Mouse (Mus musculus) midbrain, embryonic 16.5 days (tissue): ENCODE measurements at regions not wholly inside any gene's neighbourhood (a gene's known extent, or its start where the extent isn't known, plus 50 kb on each side); places are given as distances from the start of the nearest gene placed in this dataset.

Experiments used
- ATAC-seq: fragments of 200-750 bp; cut with Nextera tagmentation; 2 replicates; pipeline ENCODE4 v1.8.0; 2017; ENCODE audit warnings: moderate TSS enrichment
- H3K27ac ChIP-seq: fragments of 300-500 bp; sonication (generic); 2 replicates; pipeline ENCODE4 v1.5.1; 2014; ENCODE audit warnings: mild to moderate bottlenecking, low read length, mixed read lengths
- H3K27me3 ChIP-seq: fragments of 300-500 bp; sonication (generic); 2 replicates; pipeline ENCODE4 v1.6.1; 2014; ENCODE audit warnings: low read depth, low read length, mixed read lengths; ENCODE audit not compliant: control insufficient read depth, insufficient read depth
- H3K36me3 ChIP-seq: fragments of 300-500 bp; sonication (generic); 2 replicates; pipeline ENCODE4 v1.6.1; 2014; ENCODE audit warnings: mild to moderate bottlenecking, low read length, moderate library complexity, mixed read lengths; ENCODE audit not compliant: control insufficient read depth, insufficient read depth
- H3K4me1 ChIP-seq: fragments of 300-500 bp; sonication (generic); 2 replicates; pipeline ENCODE4 v1.6.1; 2014; ENCODE audit warnings: mild to moderate bottlenecking, low read length, mixed read lengths; ENCODE audit not compliant: control insufficient read depth, insufficient read depth
- H3K4me2 ChIP-seq: fragments of 300-500 bp; sonication (generic); 2 replicates; pipeline ENCODE4 v1.6.1; 2014; ENCODE audit warnings: mild to moderate bottlenecking, low read length, mixed read lengths
- H3K4me3 ChIP-seq: fragments of 300-500 bp; sonication (generic); 2 replicates; pipeline ENCODE4 v1.5.1; 2014; ENCODE audit warnings: low read depth, mild to moderate bottlenecking, low read length, moderate library complexity, mixed read lengths
- H3K9ac ChIP-seq: fragments of 300-500 bp; sonication (generic); 2 replicates; pipeline ENCODE4 v1.6.1; 2014; ENCODE audit warnings: low read depth, low read length, mixed read lengths
- H3K9me3 ChIP-seq: fragments of 300-500 bp; sonication (generic); replicated peaks from 2 replicates; pipeline ENCODE4 v1.6.1; 2014; ENCODE audit warnings: mild to moderate bottlenecking, low read length, mixed read lengths; ENCODE audit not compliant: control insufficient read depth, poor library complexity, severe bottlenecking
- WGBS: fragments of 180-500 bp; shearing (Covaris S2); extraction: QIAGEN DNeasy Blood & Tissue Kit; methylation state at CpG from one replicate; pipeline ENCODE4 v1.1.7; 2014; 5-methylcytosine and 5-hydroxymethylcytosine counted together

DNA sequence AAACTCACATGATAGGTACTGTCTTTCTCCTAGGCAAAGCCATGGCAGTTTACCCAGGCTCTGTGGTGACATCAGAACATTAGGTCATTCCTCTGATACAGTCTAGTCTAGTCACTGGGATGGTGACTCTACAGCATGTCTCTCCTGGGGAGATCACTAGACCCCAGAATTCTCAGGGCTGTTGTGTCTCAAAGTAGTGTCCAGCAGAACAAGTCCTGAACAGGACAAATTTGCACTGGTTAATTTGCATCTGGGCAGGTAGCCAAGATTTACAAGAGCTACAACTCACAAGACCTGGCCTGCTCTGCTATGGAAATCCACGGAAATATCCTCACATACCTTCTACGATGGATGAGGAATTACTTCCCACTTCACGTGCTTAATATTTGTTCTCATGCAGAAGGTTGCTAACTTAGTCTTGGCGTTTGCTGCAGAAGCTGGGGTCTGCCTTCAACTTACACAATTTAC is 88.2 kb upstream of the Cerkl start:
- no peak overlapping the region for H3K27ac ChIP-seq
- no peaks in the 10 kb centered on the region for H3K4me1 ChIP-seq
- H3K9ac ChIP-seq, result no peak overlapping the region
- 86% methylated on average over 4 of the region's 4 CpGs for WGBS
- H3K27me3 ChIP-seq, result no peaks in the 10 kb centered on the region
- no peaks in the 10 kb centered on the region for H3K36me3 ChIP-seq
- ATAC-seq, result no peak
- no peak overlapping the region for H3K4me2 ChIP-seq
- H3K4me3 ChIP-seq, result no peak overlapping the region
- no peaks in the 10 kb centered on the region for H3K9me3 ChIP-seq

DNA sequence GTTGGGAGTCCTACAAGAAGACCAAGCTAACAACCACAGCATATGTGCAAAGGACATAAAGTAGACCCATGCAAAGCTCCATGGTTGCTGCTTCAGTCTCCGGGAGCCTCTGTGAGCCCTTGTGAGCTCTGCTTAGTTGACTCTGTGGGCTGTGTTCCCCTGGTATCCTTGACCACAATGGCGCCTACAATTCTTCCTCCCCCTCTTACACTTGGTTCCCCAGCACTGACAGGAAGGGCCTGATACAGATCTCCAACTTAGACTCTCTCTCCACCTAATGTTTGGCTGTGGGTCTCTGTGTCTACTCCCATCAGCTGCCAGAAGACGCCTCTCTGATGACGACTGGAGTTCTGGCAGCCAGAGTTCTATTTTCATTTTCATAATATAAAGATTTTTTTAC is 88.9 kb upstream of the Itprid2 start:
- Histone ChIP-seq H3K27ac (no peak overlapping the region), H3K9me3 (no peaks in the 10 kb centered on the region), H3K9ac (no peak overlapping the region), H3K4me1 (no peaks in the 10 kb centered on the region), H3K4me3 (no peak overlapping the region), H3K36me3 (no peaks in the 10 kb centered on the region), H3K27me3 (no peaks in the 10 kb centered on the region), H3K4me2 (no peak overlapping the region)
- ATAC-seq, result no peak
- WGBS, result 94% methylated on average over 4 of the region's 4 CpGs

DNA sequence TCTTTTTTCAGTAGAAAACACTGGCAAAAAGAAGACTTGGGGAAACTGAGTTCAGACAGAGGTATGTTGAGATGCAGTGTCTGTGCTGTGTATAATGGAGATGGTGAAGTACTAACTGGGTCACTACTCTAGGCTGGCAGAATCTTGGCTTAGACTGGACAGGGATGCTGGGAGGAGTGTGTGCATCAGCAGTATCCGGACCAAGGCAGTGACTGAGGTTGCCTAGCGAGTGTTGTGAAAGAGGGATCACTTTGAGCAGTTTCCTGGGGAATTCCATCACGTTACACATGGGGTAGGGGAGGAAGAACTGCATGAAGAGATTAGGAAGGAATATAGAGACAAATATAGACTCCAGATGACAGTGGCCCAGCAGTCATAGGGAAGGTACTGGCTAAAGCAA is 87.9 kb upstream of the Itprid2 start:
- no peak overlapping the region for H3K4me2 ChIP-seq
- no peak for ATAC-seq
- 76% methylated on average over 3 of the region's 3 CpGs for whole genome bisulfite sequencing
- no peaks in the 10 kb centered on the region for H3K36me3 ChIP-seq
- H3K4me3 ChIP-seq, result no peak overlapping the region
- no peak overlapping the region for H3K27ac ChIP-seq
- H3K9ac ChIP-seq, result no peak overlapping the region
- no peaks in the 10 kb centered on the region for H3K4me1 ChIP-seq
- H3K9me3 ChIP-seq, result no peaks in the 10 kb centered on the region
- no peaks in the 10 kb centered on the region for H3K27me3 ChIP-seq

DNA sequence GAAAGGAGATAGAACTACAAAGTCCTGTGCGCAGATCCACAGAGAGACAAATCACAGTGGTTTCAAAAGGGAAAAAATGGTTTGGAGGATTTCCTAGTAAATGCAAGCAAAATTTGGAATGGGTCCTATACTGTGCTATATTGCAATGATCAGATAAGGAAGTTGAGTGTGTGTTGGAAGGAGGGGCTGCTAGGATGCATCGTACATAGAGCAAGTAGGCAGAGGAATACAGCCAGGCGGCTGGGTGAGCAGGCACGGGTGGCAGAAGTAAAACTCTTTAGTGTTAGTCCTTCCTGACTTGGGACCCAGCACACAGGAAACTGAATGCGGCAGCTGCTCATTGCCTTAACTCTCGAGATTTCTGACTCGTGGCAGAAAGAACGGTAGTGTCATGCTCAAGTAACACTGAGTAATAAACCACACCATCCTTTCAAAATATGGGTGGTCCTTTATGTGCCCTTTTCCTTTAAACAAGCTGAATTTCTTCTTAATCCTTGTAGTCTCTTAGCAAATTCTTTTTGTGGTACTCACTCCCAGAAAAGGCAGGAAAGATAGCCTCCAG is 87.0 kb upstream of the Itprid2 start:
- WGBS, result 84% methylated on average over 8 of the region's 8 CpGs
- no peak overlapping the region for H3K4me3 ChIP-seq
- H3K4me1 ChIP-seq, result no peaks in the 10 kb centered on the region
- ATAC-seq, result no peak
- H3K36me3 ChIP-seq, result no peaks in the 10 kb centered on the region
- no peak overlapping the region for H3K9ac ChIP-seq
- no peak overlapping the region for H3K4me2 ChIP-seq
- no peak overlapping the region for H3K27ac ChIP-seq
- H3K27me3 ChIP-seq, result no peaks in the 10 kb centered on the region
- H3K9me3 ChIP-seq, result no peaks in the 10 kb centered on the region

DNA sequence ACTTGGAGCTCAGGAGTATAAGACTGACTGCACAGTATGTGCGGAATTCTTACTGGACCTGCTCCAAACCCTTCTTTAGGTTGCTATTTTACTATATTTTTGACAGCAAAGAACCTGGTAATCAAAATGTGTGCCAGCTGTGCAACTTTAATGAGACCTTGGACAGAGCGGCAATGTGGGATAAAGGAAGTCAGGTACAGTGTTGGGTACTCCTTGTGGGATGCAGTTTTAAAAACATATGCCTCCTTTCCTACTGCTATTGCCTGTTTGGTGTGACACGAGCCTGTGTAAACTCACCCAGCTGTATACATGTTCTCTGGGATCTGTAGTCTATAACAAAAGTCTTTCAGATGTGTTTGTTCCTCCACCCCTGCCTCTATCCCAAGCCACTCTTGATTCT is 85.4 kb upstream of the Itprid2 start:
- H3K27ac ChIP-seq, result no peak overlapping the region
- no peaks in the 10 kb centered on the region for H3K27me3 ChIP-seq
- H3K9me3 ChIP-seq, result no peaks in the 10 kb centered on the region
- 89% methylated on average over 3 of the region's 3 CpGs for WGBS
- H3K4me2 ChIP-seq, result no peak overlapping the region
- no peaks in the 10 kb centered on the region for H3K36me3 ChIP-seq
- no peak overlapping the region for H3K9ac ChIP-seq
- no peak for ATAC-seq
- no peak overlapping the region for H3K4me3 ChIP-seq
- H3K4me1 ChIP-seq, result no peaks in the 10 kb centered on the region

DNA sequence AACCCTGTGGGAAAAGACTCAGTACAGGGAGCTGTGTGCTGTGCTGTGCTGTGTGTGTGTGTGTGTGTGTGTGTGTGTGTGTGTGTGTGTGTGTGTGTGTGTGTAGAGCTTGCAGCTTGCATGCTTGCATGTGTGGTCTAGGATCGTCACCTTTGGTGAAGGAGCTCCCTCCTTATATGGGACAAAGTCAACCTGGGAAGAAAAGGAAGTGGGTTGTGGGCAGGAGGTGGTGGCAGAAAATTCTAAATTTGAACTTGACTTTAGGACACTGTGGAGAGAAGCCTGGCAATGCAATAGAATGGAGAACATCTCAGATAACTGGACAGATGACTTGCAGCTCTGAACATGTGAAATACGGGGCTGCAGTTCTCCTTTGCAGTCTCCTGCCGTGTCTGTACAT is 84.7 kb upstream of the Itprid2 start:
- H3K27ac ChIP-seq, result no peak overlapping the region
- H3K4me2 ChIP-seq, result no peak overlapping the region
- H3K4me1 ChIP-seq, result no peaks in the 10 kb centered on the region
- H3K36me3 ChIP-seq, result no peaks in the 10 kb centered on the region
- ATAC-seq, result no peak
- H3K4me3 ChIP-seq, result no peak overlapping the region
- H3K27me3 ChIP-seq, result no peaks in the 10 kb centered on the region
- no peaks in the 10 kb centered on the region for H3K9me3 ChIP-seq
- WGBS, result 95% methylated on average over 3 of the region's 3 CpGs
- H3K9ac ChIP-seq, result no peak overlapping the region

DNA sequence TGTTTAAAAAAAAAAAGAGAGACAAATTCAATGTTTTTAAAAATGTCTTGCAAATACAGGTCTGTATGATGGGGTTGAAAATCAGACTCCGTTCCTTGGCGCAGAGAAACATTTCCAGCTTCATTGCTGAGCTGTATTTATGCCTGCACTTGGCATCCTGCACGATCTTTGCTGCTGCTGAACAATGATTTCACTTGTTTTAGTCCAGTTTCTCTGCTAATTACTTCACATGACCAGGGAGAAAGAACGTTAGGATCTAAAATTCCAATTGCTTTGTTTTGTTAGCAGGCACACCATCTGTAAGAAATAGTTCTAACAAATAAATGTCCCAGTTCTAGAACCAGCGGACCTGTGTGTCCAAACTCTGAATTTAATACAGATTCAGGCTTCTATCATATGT is 82.7 kb upstream of the Itprid2 start:
- H3K4me3 ChIP-seq, result no peak overlapping the region
- H3K4me2 ChIP-seq, result no peak overlapping the region
- 84% methylated on average over 5 of the region's 5 CpGs for WGBS
- ATAC-seq, result no peak
- H3K27me3 ChIP-seq, result no peaks in the 10 kb centered on the region
- H3K9ac ChIP-seq, result no peak overlapping the region
- H3K4me1 ChIP-seq, result no peaks in the 10 kb centered on the region
- no peaks in the 10 kb centered on the region for H3K36me3 ChIP-seq
- no peaks in the 10 kb centered on the region for H3K9me3 ChIP-seq
- no peak overlapping the region for H3K27ac ChIP-seq

DNA sequence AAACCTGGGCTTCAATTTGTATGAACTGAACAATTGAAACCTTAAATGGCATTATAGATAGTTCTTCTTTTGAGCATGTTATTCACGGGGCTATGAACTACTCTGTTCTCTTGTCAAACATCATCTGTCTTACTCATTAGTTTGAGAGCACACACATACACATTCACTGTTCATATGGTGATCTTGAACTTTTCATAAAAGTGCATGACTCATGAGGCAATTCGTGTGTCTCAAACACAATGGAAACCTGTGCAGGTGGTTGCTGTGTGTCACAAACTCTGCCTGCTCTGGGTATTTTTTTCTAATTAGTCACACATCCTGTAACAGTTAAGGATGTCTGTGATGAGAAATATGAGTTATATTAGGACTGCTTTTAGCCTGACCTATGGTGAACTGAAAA is 79.8 kb upstream of the Itprid2 start:
- no peak overlapping the region for H3K27ac ChIP-seq
- H3K9ac ChIP-seq, result no peak overlapping the region
- H3K9me3 ChIP-seq, result no peaks in the 10 kb centered on the region
- no peaks in the 10 kb centered on the region for H3K4me1 ChIP-seq
- no peak overlapping the region for H3K4me2 ChIP-seq
- H3K27me3 ChIP-seq, result no peaks in the 10 kb centered on the region
- H3K4me3 ChIP-seq, result no peak overlapping the region
- ATAC-seq, result no peak
- WGBS, result 89% methylated on average over 2 of the region's 2 CpGs
- H3K36me3 ChIP-seq, result no peaks in the 10 kb centered on the region

DNA sequence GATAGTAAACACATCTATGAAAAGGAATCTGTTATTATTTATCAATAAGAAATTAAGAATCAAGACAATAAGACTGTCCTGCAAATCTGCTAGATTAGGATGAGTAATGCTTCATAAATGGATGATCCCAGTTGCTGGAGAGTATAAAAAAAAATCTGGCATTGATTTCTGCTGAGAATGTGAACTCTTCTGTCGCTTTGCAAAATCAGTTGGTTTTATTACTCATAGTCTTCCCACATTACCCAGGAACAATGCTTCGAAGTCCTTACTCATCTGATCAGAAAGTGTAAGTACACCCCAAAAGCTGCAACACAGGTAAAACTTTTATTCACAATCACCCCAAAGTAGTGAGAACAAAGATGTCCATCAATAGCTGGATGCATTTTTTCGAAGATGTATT is 77.8 kb upstream of the Itprid2 start:
- Histone ChIP-seq H3K4me3 (no peak overlapping the region), H3K36me3 (no peaks in the 10 kb centered on the region), H3K9ac (no peak overlapping the region), H3K27me3 (no peaks in the 10 kb centered on the region), H3K4me2 (no peak overlapping the region), H3K9me3 (no peaks in the 10 kb centered on the region), H3K27ac (no peak overlapping the region), H3K4me1 (no peaks in the 10 kb centered on the region)
- no peak for ATAC-seq
- 86% methylated on average over 3 of the region's 3 CpGs for WGBS
